Comparison of ENCODE assay signal across 11 mouse cellular contexts in genomic region chr10:102835814-102836213, GRCm38 (mm10).
A peak's percentile ranks its signal among the peaks of the same experiment; 100 is the strongest.
DNase-seq lines count a peak whose midpoint lies in the region; ATAC-seq and TF ChIP-seq lines count a peak whose summit lies in the region.
"Had no signal": no experiment of that assay in that cellular context is flagged by ENCODE, and none has a peak within 500 bp of the region (broad histone marks: within the 10 kb centered on the region; RNA-seq: fewer than 3 reads in every experiment).

No protein-coding gene starts in this region.

- 0 out of 2 replicates have a peak, but pooled peaks have one; percentile 10 for ATAC-seq in hindbrain, postnatal 0 days
- no peak for ATAC-seq in hindbrain, embryonic 12.5 days (ENCODE audit: low FRiP score)
- 0 out of 2 replicates have a peak, but pooled peaks have one; percentile 24 for ATAC-seq in common myeloid progenitor, adult 5-6 weeks (replicated peaks; ENCODE audit: low read depth, poor library complexity, severe bottlenecking)

- H3K4me2 ChIP-seq in hindbrain, postnatal 0 days (ENCODE audit: low read depth, low read length) = no peak overlapping the region
- H3K4me2 ChIP-seq in hindbrain, embryonic 12.5 days (replicated peaks) = no peak overlapping the region
- H3K4me2 ChIP-seq: liver, embryonic 15.5 days had no signal

- H3K36me3 ChIP-seq in hindbrain, postnatal 0 days (ENCODE audit: insufficient read depth, low read length) = no peaks in the 10 kb centered on the region
- H3K36me3 ChIP-seq in hindbrain, embryonic 12.5 days = no peaks in the 10 kb centered on the region
- H3K36me3 ChIP-seq in testis, adult 2 months (ENCODE audit: control insufficient read depth, insufficient read depth, low read length) = no peaks in the 10 kb centered on the region
- H3K36me3 ChIP-seq: liver, embryonic 15.5 days had no signal

- TF ChIP-seq POLR2A in testis, adult 2 months (IDR thresholded peaks at IDR 0.05; ENCODE audit: control insufficient read depth, low read depth, low read length) = no peak

- TF ChIP-seq CTCF in hindbrain, postnatal 0 days (IDR thresholded peaks at IDR 0.05; ENCODE audit: low read depth) = peak; percentile 57
- peak; percentile 19; the same call in 1 of the 2 replicates for TF ChIP-seq CTCF in testis, adult 2 months (IDR thresholded peaks at IDR 0.05; ENCODE audit: control insufficient read depth, insufficient read depth, insufficient replicate concordance, low read depth, low read length)

- H3K4me1 ChIP-seq in hindbrain, postnatal 0 days (ENCODE audit: insufficient read depth, low read length) = no peaks in the 10 kb centered on the region
- no peaks in the 10 kb centered on the region for H3K4me1 ChIP-seq in hindbrain, embryonic 12.5 days
- H3K4me1 ChIP-seq in testis, adult 2 months (ENCODE audit: control insufficient read depth, insufficient read depth, low read length) = no peaks in the 10 kb centered on the region
- H3K4me1 ChIP-seq: liver, embryonic 15.5 days had no signal

- no peaks in the 10 kb centered on the region for H3K9me3 ChIP-seq in hindbrain, postnatal 0 days (ENCODE audit: low read length)
- H3K9me3 ChIP-seq in hindbrain, embryonic 12.5 days (replicated peaks) = no peaks in the 10 kb centered on the region
- H3K9me3 ChIP-seq: liver, embryonic 15.5 days had no signal

- no peak overlapping the region for H3K27ac ChIP-seq in hindbrain, postnatal 0 days
- no peak overlapping the region for H3K27ac ChIP-seq in hindbrain, embryonic 12.5 days
- H3K27ac ChIP-seq in testis, adult 2 months (ENCODE audit: control insufficient read depth, insufficient read depth, low read depth, low read length) = no peak overlapping the region
- H3K27ac ChIP-seq: liver, embryonic 15.5 days had no signal

- no peak overlapping the region for H3K4me3 ChIP-seq in hindbrain, postnatal 0 days (ENCODE audit: low read length)
- H3K4me3 ChIP-seq in hindbrain, embryonic 12.5 days = no peak overlapping the region
- no peak overlapping the region for H3K4me3 ChIP-seq in testis, adult 2 months (ENCODE audit: control insufficient read depth, low read depth, low read length)
- H3K4me3 ChIP-seq: liver, embryonic 15.5 days; myocyte had no signal

- peak; percentile 25 for DNase-seq in hindbrain, postnatal 0 days (ENCODE audit: low spot score)
- DNase-seq in testis, postnatal 14 days (ENCODE audit: low spot score) = no peak
- no peak for DNase-seq in adipocyte (ENCODE audit: low spot score)
- no peak for DNase-seq in left cerebral cortex, postnatal 4 days
- DNase-seq: cerebellum, postnatal 36 days; heart, postnatal 4 days had no signal

- 45% methylated on average over 1 of the region's 1 CpGs for WGBS in hindbrain, postnatal 0 days
- 41% methylated on average over 1 of the region's 1 CpGs for WGBS in hindbrain, embryonic 12.5 days

- intact Hi-C loops in left cerebral cortex, postnatal 4 days (cut with DNase I) = loop anchor here (5.0 kb wide), 1 partner anchor 389 kb away; no protein-coding TSS in a partner anchor

- no peaks in the 10 kb centered on the region for H3K27me3 ChIP-seq in hindbrain, postnatal 0 days (ENCODE audit: insufficient read depth, low read length)
- H3K27me3 ChIP-seq in hindbrain, embryonic 12.5 days = no peaks in the 10 kb centered on the region
- H3K27me3 ChIP-seq in testis, adult 2 months (ENCODE audit: control insufficient read depth, insufficient read depth, low read length) = no peaks in the 10 kb centered on the region
- H3K27me3 ChIP-seq: liver, embryonic 15.5 days had no signal

- no peak overlapping the region for H3K9ac ChIP-seq in hindbrain, postnatal 0 days (replicated peaks; ENCODE audit: low read length)
- H3K9ac ChIP-seq in hindbrain, embryonic 12.5 days = no peak overlapping the region
- H3K9ac ChIP-seq: liver, embryonic 15.5 days had no signal
